Mouse (Mus musculus): ENCODE data around the gene Spag9. TPM values are rescaled to one million over a fixed set of nuclear protein-coding genes. Genes with fewer than 3 reads are reported as not detected.

Spag9 gene
- total and polyA plus RNA-seq, 3 experiments: 21.0 to 32.1 (median 22.6) TPM

- no peak for TF ChIP-seq GABPA (IDR thresholded peaks at IDR 0.05; ENCODE audit: insufficient replicate concordance, low read depth, low read length)
Measured at GRCm38 (mm10) chr11:93955256-93956150, 40.4 kb upstream of the Spag9 start (continued).

GRCm38 (mm10) chr11:93956159-93956558 is 39.7 kb upstream of the Spag9 start, which contains the start of gene Nme2:
Gene Nme2 (minus strand): TSS chr11:93956259.
- dilution Hi-C loops (cut with MboI; ENCODE audit: extremely low pct_ligation_motif_present, extremely low pct_unique_long_range_greater_than_20kb, low sequenced_read_pairs): no loop called here

GRCm38 (mm10) chr11:93957031-93957555 is 38.8 kb upstream of the Spag9 start:
- Histone ChIP-seq H3K9me3 (replicated peaks; ENCODE audit: low read length) (no peaks in the 10 kb centered on the region), H3K9ac (ENCODE audit: insufficient read depth, low read depth) (no peak overlapping the region), H3K36me3 (replicated peaks in 1 of 2; ENCODE audit: control insufficient read depth in 1 of 2, insufficient read depth in 1 of 2, low read length in 1 of 2) (peaks cover 44 to 69% of the 10 kb centered on the region in 2 experiments), H3K4me2 (ENCODE audit: insufficient read depth, low read depth, poor library complexity, severe bottlenecking) (no peak overlapping the region), H3K27me3 (replicated peaks) (no peaks in the 10 kb centered on the region), H3K4me1 (ENCODE audit: control insufficient read depth in 1 of 2, insufficient read depth in 2 of 2) (peaks cover 6 to 41% of the 10 kb centered on the region in 2 experiments; a peak in 3 of 4 replicates), H3K27ac (ENCODE audit: insufficient read depth, low read depth) (peak overlapping the region; percentile 44), H3K4me3 (replicated peaks in 1 of 3; ENCODE audit: low read depth in 2 of 3, low read length in 2 of 3, poor library complexity in 1 of 3) (no peak overlapping the region), H3K79me2 (replicated peaks; ENCODE audit: control insufficient read depth, extremely low read depth, insufficient read depth, poor library complexity, severe bottlenecking) (peaks cover 34% of the 10 kb centered on the region)
- dilution Hi-C loops (cut with MboI; ENCODE audit: extremely low pct_ligation_motif_present, extremely low pct_unique_long_range_greater_than_20kb, low sequenced_read_pairs) (no loop called here), in situ Hi-C loops (cut with MboI; ENCODE audit: low pct_ligation_motif_present, low pct_unique_long_range_greater_than_20kb, low sequenced_read_pairs) (loop anchor here (25.0 kb wide), 1 partner anchor 305 kb away; no protein-coding TSS in a partner anchor)
- no peak for DNase-seq (ENCODE audit: extremely low read depth)
- TF ChIP-seq MXI1 (IDR thresholded peaks at IDR 0.05; ENCODE audit: low read depth, low read length) (no peak), ZNF384 (IDR thresholded peaks at IDR 0.05; ENCODE audit: low read depth, low read length) (no peak), ELF1 (IDR thresholded peaks at IDR 0.05; ENCODE audit: low read depth, low read length) (no peak), POLR2A (IDR thresholded peaks at IDR 0.05; ENCODE audit: low read depth, low read length) (no peak; the same call in 1 of the 2 replicates), ZMIZ1 (IDR thresholded peaks at IDR 0.05; ENCODE audit: low read depth, low read length) (peak; percentile 51; the same call in 1 of the 2 replicates), MAZ (IDR thresholded peaks at IDR 0.05; ENCODE audit: low read depth, low read length) (0 out of 2 replicates have a peak, but pooled peaks have one; percentile 10), POLR2AphosphoS2 (IDR thresholded peaks at IDR 0.05; ENCODE audit: low read depth, low read length) (peak; percentile 46), MEF2A (IDR thresholded peaks at IDR 0.05; ENCODE audit: borderline replicate concordance, low read depth, low read length) (no peak), CHD1 (IDR thresholded peaks at IDR 0.05; ENCODE audit: low read depth, low read length) (no peak), JUN (IDR thresholded peaks at IDR 0.05; ENCODE audit: insufficient read depth, low read depth, low read length) (no peak), CTCF (conservative IDR thresholded peaks at IDR 0.05 in 1 of 2, IDR thresholded peaks at IDR 0.05 in 1 of 2; ENCODE audit: low read depth in 2 of 2, low read length in 2 of 2) (no peak), SMC3 (IDR thresholded peaks at IDR 0.05; ENCODE audit: low read depth, low read length) (no peak), RAD21 (IDR thresholded peaks at IDR 0.05; ENCODE audit: low read depth, low read length) (no peak), CHD2 (IDR thresholded peaks at IDR 0.05; ENCODE audit: low read length) (no peak), BHLHE40 (IDR thresholded peaks at IDR 0.05; ENCODE audit: low read depth, low read length) (no peak), MYC (IDR thresholded peaks at IDR 0.05; ENCODE audit: low read depth, low read length) (no peak), GABPA (IDR thresholded peaks at IDR 0.05; ENCODE audit: insufficient replicate concordance, low read depth, low read length) (no peak), TBP (conservative IDR thresholded peaks at IDR 0.05; ENCODE audit: low read depth, low read length) (no peak), PAX5 (IDR thresholded peaks at IDR 0.05; ENCODE audit: low read length) (no peak), USF2 (conservative IDR thresholded peaks at IDR 0.05; ENCODE audit: low read depth, low read length) (no peak), JUND (conservative IDR thresholded peaks at IDR 0.05; ENCODE audit: low read depth, low read length) (no peak), RCOR1 (conservative IDR thresholded peaks at IDR 0.05; ENCODE audit: low read depth, low read length) (no peak), MAX (IDR thresholded peaks at IDR 0.05; ENCODE audit: low read length) (no peak)

More at GRCm38 (mm10) chr11:93956159-93956558, 39.7 kb upstream of the Spag9 start, which contains the start of gene Nme2:
- H3K36me3 ChIP-seq (replicated peaks in 1 of 2; ENCODE audit: control insufficient read depth in 1 of 2, insufficient read depth in 1 of 2, low read length in 1 of 2): peaks cover 44 to 69% of the 10 kb centered on the region in 2 experiments
- peak within 1 kb of the TSS; percentile 84 for H3K9ac ChIP-seq (ENCODE audit: insufficient read depth, low read depth)
- TF ChIP-seq USF2 (conservative IDR thresholded peaks at IDR 0.05; ENCODE audit: low read depth, low read length) (no peak), CHD1 (IDR thresholded peaks at IDR 0.05; ENCODE audit: low read depth, low read length) (no peak), ZC3H11A (IDR thresholded peaks at IDR 0.05; ENCODE audit: low read depth, low read length) (no peak), MAX (IDR thresholded peaks at IDR 0.05; ENCODE audit: low read length) (no peak), POLR2A (IDR thresholded peaks at IDR 0.05; ENCODE audit: low read depth, low read length) (no peak), USF1 (IDR thresholded peaks at IDR 0.05; ENCODE audit: low read depth, low read length) (no peak), EP300 (IDR thresholded peaks at IDR 0.05; ENCODE audit: low read length) (no peak), PAX5 (IDR thresholded peaks at IDR 0.05; ENCODE audit: low read length) (no peak), NRF1 (IDR thresholded peaks at IDR 0.05; ENCODE audit: low read depth, low read length) (no peak), JUN (IDR thresholded peaks at IDR 0.05; ENCODE audit: insufficient read depth, low read depth, low read length) (no peak), E2F4 (IDR thresholded peaks at IDR 0.05; ENCODE audit: insufficient replicate concordance, low read depth, low read length) (no peak), ZKSCAN1 (IDR thresholded peaks at IDR 0.05; ENCODE audit: borderline replicate concordance, low read depth, low read length) (no peak), SIN3A (IDR thresholded peaks at IDR 0.05; ENCODE audit: low read length) (no peak), MAZ (IDR thresholded peaks at IDR 0.05; ENCODE audit: low read depth, low read length) (no peak)
- in situ Hi-C loops (cut with MboI; ENCODE audit: low pct_ligation_motif_present, low pct_unique_long_range_greater_than_20kb, low sequenced_read_pairs): loop anchor here (25.0 kb wide), 1 partner anchor 306 kb away; no protein-coding TSS in a partner anchor
- peaks cover 37% of the 10 kb centered on the region for H3K79me2 ChIP-seq (replicated peaks; ENCODE audit: control insufficient read depth, extremely low read depth, insufficient read depth, poor library complexity, severe bottlenecking)
- peaks cover 6 to 48% of the 10 kb centered on the region in 2 experiments; a peak in 3 of 4 replicates for H3K4me1 ChIP-seq (ENCODE audit: control insufficient read depth in 1 of 2, insufficient read depth in 2 of 2)
- no peak for DNase-seq (ENCODE audit: extremely low read depth)
- H3K9me3 ChIP-seq (replicated peaks; ENCODE audit: low read length): no peaks in the 10 kb centered on the region
- H3K4me2 ChIP-seq (ENCODE audit: insufficient read depth, low read depth, poor library complexity, severe bottlenecking): peak within 1 kb of the TSS; percentile 73
- peak within 1 kb of the TSS; percentile 48 for H3K27ac ChIP-seq (ENCODE audit: insufficient read depth, low read depth)
- H3K27me3 ChIP-seq (replicated peaks): no peaks in the 10 kb centered on the region
- peak within 1 kb of the TSS; percentile 72 to 89 (median 82) for H3K4me3 ChIP-seq (replicated peaks in 1 of 3; ENCODE audit: low read depth in 2 of 3, low read length in 2 of 3, poor library complexity in 1 of 3)

Measured in CH12.LX (cell line).